Mouse (Mus musculus): Measurements from ENCODE around the gene Eif4enif1. TPM values are rescaled to one million over a fixed set of nuclear protein-coding genes. Genes with fewer than 3 reads are reported as not detected.

Eif4enif1 gene
- polyA plus RNA-seq, 1 experiment = 52.7 TPM

- H3K4me1 ChIP-seq (ENCODE audit: control insufficient read depth, insufficient read depth, low read length) = no peaks in the 10 kb centered on the region
- TF ChIP-seq POLR2A (IDR thresholded peaks at IDR 0.05; ENCODE audit: borderline replicate concordance, control insufficient read depth, low read depth, low read length) = no peak
- no peak for TF ChIP-seq CTCF (IDR thresholded peaks at IDR 0.05; ENCODE audit: control insufficient read depth, insufficient read depth, low read length)
- WGBS = 2% methylated on average over 26 of the region's 26 CpGs
- peak overlapping the region; percentile 99 for H3K4me3 ChIP-seq (replicated peaks; ENCODE audit: control insufficient read depth, low read depth, low read length)
- H3K27ac ChIP-seq (ENCODE audit: control insufficient read depth, insufficient read depth, low read depth, low read length, poor library complexity) = peak overlapping the region; percentile 83
These were observed 63.3 kb downstream of the Eif4enif1 start for GRCm38 (mm10) chr11:3265291-3266078.

GRCm38 (mm10) chr11:3266079-3266685 is 64.0 kb downstream of the Eif4enif1 start, which contains the start of gene Drg1:
Drg1 (minus strand) TSS chr11:3266415.
- peak within 1 kb of the TSS; percentile 91 for H3K27ac ChIP-seq (ENCODE audit: control insufficient read depth, insufficient read depth, low read depth, low read length, poor library complexity)
- H3K4me3 ChIP-seq (replicated peaks; ENCODE audit: control insufficient read depth, low read depth, low read length) = peak within 1 kb of the TSS; percentile 99
- TF ChIP-seq POLR2A (IDR thresholded peaks at IDR 0.05; ENCODE audit: borderline replicate concordance, control insufficient read depth, low read depth, low read length) = peak; percentile 97
- no peak for TF ChIP-seq CTCF (IDR thresholded peaks at IDR 0.05; ENCODE audit: control insufficient read depth, insufficient read depth, low read length)
- WGBS = under 1% methylated on average over 72 of the region's 72 CpGs
- no peaks in the 10 kb centered on the region for H3K4me1 ChIP-seq (ENCODE audit: control insufficient read depth, insufficient read depth, low read length)

GRCm38 (mm10) chr11:3267133-3267532 is 64.9 kb downstream of the Eif4enif1 start:
- TF ChIP-seq POLR2A (IDR thresholded peaks at IDR 0.05; ENCODE audit: borderline replicate concordance, control insufficient read depth, low read depth, low read length) (no peak), CTCF (IDR thresholded peaks at IDR 0.05; ENCODE audit: control insufficient read depth, insufficient read depth, low read length) (no peak)
- no peak overlapping the region for H3K27ac ChIP-seq (ENCODE audit: control insufficient read depth, insufficient read depth, low read depth, low read length, poor library complexity)
- no peak overlapping the region for H3K4me3 ChIP-seq (replicated peaks; ENCODE audit: control insufficient read depth, low read depth, low read length)
- WGBS = 30% methylated on average over 7 of the region's 7 CpGs
- no peaks in the 10 kb centered on the region for H3K4me1 ChIP-seq (ENCODE audit: control insufficient read depth, insufficient read depth, low read length)

- no peak overlapping the region for H3K4me3 ChIP-seq (replicated peaks; ENCODE audit: control insufficient read depth, low read depth, low read length)
- TF ChIP-seq CTCF (IDR thresholded peaks at IDR 0.05; ENCODE audit: control insufficient read depth, insufficient read depth, low read length) = no peak
- no peaks in the 10 kb centered on the region for H3K4me1 ChIP-seq (ENCODE audit: control insufficient read depth, insufficient read depth, low read length)
- 86% methylated on average over 4 of the region's 4 CpGs for WGBS
- no peak overlapping the region for H3K27ac ChIP-seq (ENCODE audit: control insufficient read depth, insufficient read depth, low read depth, low read length, poor library complexity)
These were observed 67.0 kb downstream of the Eif4enif1 start for GRCm38 (mm10) chr11:3269241-3269640.

GRCm38 (mm10) chr11:3278351-3278750 is 76.2 kb downstream of the Eif4enif1 start:
- TF ChIP-seq POLR2A (IDR thresholded peaks at IDR 0.05; ENCODE audit: borderline replicate concordance, control insufficient read depth, low read depth, low read length) = no peak
- no peak for TF ChIP-seq CTCF (IDR thresholded peaks at IDR 0.05; ENCODE audit: control insufficient read depth, insufficient read depth, low read length)
- WGBS = 76% methylated on average over 5 of the region's 5 CpGs

GRCm38 (mm10) chr11:3279729-3280128 is 77.5 kb downstream of the Eif4enif1 start:
- no peak for TF ChIP-seq CTCF (IDR thresholded peaks at IDR 0.05; ENCODE audit: control insufficient read depth, insufficient read depth, low read length)
- TF ChIP-seq POLR2A (IDR thresholded peaks at IDR 0.05; ENCODE audit: borderline replicate concordance, control insufficient read depth, low read depth, low read length) = no peak
- 42% methylated on average over 2 of the region's 2 CpGs for WGBS
- H3K4me3 ChIP-seq (replicated peaks; ENCODE audit: control insufficient read depth, low read depth, low read length) = no peak overlapping the region
- no peak overlapping the region for H3K27ac ChIP-seq (ENCODE audit: control insufficient read depth, insufficient read depth, low read depth, low read length, poor library complexity)
- no peaks in the 10 kb centered on the region for H3K4me1 ChIP-seq (ENCODE audit: control insufficient read depth, insufficient read depth, low read length)

More at GRCm38 (mm10) chr11:3278351-3278750, 76.2 kb downstream of the Eif4enif1 start:
- H3K27ac ChIP-seq (ENCODE audit: control insufficient read depth, insufficient read depth, low read depth, low read length, poor library complexity) = no peak overlapping the region
- H3K4me1 ChIP-seq (ENCODE audit: control insufficient read depth, insufficient read depth, low read length) = no peaks in the 10 kb centered on the region
- H3K4me3 ChIP-seq (replicated peaks; ENCODE audit: control insufficient read depth, low read depth, low read length) = no peak overlapping the region

- TF ChIP-seq CTCF (IDR thresholded peaks at IDR 0.05; ENCODE audit: control insufficient read depth, insufficient read depth, low read length) (no peak), POLR2A (IDR thresholded peaks at IDR 0.05; ENCODE audit: borderline replicate concordance, control insufficient read depth, low read depth, low read length) (no peak)
- Histone ChIP-seq H3K4me1 (ENCODE audit: control insufficient read depth, insufficient read depth, low read length) (no peaks in the 10 kb centered on the region), H3K4me3 (replicated peaks; ENCODE audit: control insufficient read depth, low read depth, low read length) (no peak overlapping the region), H3K27ac (ENCODE audit: control insufficient read depth, insufficient read depth, low read depth, low read length, poor library complexity) (no peak overlapping the region)
- 86% methylated on average over 6 of the region's 6 CpGs for WGBS
These were observed 80.7 kb downstream of the Eif4enif1 start for GRCm38 (mm10) chr11:3282887-3283286.

- no peak for TF ChIP-seq POLR2A (IDR thresholded peaks at IDR 0.05; ENCODE audit: borderline replicate concordance, control insufficient read depth, low read depth, low read length)
- no peak for TF ChIP-seq CTCF (IDR thresholded peaks at IDR 0.05; ENCODE audit: control insufficient read depth, insufficient read depth, low read length)
- H3K4me1 ChIP-seq (ENCODE audit: control insufficient read depth, insufficient read depth, low read length) = no peaks in the 10 kb centered on the region
- H3K4me3 ChIP-seq (replicated peaks; ENCODE audit: control insufficient read depth, low read depth, low read length) = no peak overlapping the region
- no peak overlapping the region for H3K27ac ChIP-seq (ENCODE audit: control insufficient read depth, insufficient read depth, low read depth, low read length, poor library complexity)
- WGBS = 89% methylated on average over 6 of the region's 6 CpGs
These were observed 81.5 kb downstream of the Eif4enif1 start for GRCm38 (mm10) chr11:3283645-3284044.
